Mouse (Mus musculus): ENCODE results near the gene Hmcn2.

Hmcn2 gene

DNA sequence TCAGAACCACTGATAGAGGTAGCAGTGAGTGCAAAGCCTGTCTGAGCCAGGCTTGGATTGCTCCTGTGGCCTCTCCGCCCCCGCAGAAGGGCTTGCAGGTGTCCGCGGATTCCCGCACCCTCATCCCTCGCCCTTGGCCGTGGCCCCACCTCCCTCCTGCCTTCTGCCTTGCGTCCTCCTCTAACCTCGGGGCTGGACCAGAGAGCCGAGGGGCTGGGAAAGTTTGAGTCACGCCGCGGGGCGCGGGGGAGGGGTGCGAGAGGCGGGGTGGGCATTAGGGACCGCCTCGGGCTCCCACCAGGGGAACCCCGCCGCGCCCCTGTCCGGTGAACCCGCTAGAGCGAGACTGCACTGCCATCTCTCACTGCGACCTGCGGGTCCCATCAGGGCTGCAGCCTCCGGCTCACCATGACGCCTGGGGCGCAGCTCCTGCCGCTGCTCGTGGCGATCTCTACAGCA, at the start of gene Hmcn2:
Gene Hmcn2, plus strand, starts transcription at position 409 of the 459 bp plus-strand sequence.
- no peak for DNase-seq (ENCODE audit: low spot score)

DNA sequence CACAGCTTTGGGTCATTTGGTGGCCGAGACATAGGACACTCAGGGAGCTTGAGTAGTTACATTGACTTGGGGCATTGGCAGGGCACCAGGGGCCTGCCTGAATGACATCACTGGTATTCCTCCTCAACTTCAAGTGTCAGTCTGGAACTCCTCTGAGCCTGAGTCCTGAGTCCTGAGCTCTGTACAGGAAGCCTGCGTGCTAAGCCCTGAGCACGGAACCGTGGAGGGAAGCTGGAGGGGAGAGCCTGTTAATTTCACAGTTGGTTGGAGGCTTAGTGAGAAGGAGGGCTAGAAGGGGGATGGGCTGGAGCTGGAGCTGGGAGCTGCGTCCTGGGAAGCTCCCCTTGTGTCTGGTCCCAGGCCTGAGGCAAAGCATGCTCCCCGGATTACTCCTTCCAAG, 46.8 kb upstream of the Hmcn2 start:
- no peak for DNase-seq (ENCODE audit: low spot score)

DNA sequence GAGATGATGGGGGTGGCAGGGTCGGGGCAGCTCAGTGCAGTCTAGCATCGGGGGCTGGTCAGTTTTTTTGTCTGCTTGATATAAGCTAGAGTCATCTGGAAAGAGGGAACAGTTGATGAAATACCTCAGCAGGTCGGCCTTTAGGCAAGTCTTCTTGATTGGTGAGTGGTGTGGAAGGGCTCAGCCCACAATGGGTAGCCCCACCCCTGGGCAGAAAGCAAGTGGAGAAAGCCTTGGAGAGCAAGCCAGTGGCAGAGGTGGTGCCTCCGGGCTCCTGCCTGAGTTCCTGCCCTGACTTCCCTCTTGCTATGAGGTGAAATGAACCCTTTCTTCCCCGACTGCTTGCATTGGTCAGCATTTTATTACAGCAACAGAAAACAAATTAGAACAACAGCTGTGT, 45.6 kb upstream of the Hmcn2 start:
- no peak for DNase-seq (ENCODE audit: low spot score)

DNA sequence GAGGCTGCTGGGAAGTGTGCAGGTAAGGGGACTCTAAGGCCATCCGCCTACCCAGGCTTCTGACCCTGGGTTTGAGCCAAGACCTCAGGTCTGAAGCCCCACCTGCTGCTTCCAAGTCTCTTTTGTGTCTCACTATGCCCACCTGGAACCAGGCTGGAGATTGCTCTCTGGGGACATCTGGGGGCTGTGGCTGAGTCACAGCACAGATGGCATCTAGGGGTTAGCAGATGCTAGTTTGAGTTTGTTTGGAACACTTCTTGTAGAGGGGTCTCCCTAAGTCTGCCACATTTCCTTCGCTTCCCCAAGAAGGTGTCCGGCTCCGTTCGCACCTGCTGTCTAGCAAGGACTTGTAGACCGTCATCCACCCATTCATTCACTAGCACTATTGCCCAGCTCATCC, 45.0 kb upstream of the Hmcn2 start:
- no peak for DNase-seq (ENCODE audit: low spot score)

DNA sequence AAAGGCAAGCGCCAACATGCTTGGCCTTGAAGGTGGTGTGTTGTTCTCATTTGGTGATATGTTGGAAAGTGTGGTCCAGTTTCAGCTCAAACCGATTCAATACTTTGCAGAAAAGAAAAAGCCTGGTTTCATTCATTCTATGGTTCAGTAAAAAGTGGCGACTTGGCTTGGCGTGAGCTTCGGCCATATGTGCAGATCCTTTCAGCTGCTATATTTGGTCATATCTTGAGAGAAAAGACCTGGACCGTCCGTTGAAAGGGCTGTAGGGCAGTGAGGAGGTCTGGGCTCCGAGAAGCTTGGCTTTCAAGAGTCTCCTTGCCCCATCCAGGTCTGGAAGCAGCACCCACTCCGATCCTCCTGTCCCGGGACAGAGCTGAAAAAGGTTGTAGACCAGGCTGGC, 44.4 kb upstream of the Hmcn2 start:
- no peak for DNase-seq (ENCODE audit: low spot score)

DNA sequence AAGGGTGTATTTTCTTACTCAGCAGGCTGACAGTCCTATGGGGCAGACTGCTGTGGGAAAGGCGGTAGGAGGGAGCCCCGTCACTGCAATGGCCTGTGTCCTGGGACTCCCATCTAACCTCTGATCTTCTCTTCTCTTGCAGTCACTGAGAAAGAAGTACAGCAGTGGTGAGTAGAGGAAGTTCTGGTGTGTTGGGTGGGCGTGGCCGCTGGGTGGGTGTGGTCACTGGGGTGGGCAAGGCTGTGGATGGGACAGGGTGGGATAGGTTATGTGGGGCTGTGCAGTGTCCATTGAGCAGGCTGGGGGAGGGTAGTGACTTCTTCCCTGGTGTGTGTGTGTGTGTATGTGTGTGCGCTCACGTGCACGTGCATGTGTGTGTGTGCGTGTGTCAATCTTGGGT, 43.7 kb upstream of the Hmcn2 start:
- no peak for DNase-seq (ENCODE audit: low spot score)

DNA sequence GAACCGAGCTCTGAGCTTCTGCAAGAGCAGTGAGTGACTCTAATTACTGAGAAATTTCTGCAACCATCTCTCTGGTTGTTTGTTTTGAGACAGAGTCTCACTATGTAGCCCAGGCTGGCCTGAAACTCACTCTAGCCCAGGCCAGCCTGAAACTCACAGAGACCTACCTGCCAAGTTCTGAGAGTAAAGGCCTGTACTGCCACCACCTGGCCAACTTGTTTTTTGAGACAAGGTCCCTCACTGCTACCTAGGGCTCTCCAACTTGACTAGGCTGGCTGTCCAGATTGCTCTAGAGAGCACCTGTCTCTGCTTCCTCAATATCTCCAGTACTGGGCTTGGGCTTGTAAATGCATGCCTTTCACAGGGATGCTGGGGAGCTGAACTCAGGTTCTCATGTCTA, 43.1 kb upstream of the Hmcn2 start:
- no peak for DNase-seq (ENCODE audit: low spot score)

DNA sequence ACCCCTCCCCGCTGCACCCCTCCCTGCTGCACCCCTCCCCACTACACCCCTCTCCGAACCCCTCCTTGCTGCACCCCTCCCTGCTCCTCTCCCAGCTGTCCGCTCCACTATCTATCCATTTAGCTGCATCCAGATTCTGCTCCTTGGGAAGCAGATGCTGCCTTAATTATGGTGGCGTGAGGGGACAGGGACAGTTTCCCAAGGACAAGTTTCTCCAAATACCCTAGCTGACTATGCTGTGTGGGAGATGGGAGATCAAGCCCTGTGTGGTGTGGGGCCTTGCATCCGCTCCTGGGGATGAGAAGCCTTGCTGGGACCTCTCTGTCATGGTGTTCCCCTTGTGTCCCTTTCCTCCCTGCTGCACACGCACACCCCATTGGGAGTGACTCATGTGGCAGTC, 39.2 kb upstream of the Hmcn2 start:
- DNase-seq (ENCODE audit: low spot score) = no peak

DNA sequence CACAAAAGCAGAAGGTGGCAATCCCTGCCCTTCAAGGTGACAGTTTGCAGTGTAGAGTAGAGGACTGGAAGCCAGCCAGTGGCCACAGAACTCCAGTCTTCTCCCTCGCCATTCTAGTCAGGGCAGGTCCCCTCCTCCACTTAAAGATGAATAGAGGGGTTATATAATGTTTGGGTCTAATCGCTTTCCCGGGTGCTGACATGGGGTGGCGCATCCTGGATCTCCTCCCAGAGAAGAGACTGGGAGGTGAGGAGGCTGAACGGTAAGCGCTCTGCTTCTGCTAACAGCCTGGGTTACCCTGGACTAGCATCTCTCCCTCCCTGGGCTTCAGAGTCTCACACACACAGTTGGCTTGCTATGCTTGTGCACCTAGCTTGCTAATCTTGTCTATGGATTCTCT, 36.4 kb upstream of the Hmcn2 start:
- DNase-seq (ENCODE audit: low spot score) = no peak

DNA sequence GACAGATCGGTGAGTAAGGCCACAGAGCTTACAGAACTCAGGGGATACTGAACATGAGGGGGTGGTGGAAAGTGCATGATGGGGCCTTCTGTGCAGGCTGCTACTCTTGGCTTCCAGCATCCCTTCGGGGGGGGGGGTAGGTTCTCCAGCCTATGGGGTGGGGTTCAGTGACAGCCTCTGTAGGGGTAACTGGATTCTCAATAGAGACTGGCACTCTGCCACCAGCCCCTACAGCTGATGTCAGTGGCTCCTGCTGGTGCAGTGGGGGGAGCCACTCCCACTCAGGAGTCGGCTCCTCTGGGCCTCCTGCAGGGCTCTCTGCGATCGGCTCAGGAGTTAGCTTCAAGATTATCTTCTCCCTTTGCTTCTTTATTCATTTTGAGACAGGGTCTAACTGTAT, 35.7 kb upstream of the Hmcn2 start:
- DNase-seq (ENCODE audit: low spot score) = no peak

DNA sequence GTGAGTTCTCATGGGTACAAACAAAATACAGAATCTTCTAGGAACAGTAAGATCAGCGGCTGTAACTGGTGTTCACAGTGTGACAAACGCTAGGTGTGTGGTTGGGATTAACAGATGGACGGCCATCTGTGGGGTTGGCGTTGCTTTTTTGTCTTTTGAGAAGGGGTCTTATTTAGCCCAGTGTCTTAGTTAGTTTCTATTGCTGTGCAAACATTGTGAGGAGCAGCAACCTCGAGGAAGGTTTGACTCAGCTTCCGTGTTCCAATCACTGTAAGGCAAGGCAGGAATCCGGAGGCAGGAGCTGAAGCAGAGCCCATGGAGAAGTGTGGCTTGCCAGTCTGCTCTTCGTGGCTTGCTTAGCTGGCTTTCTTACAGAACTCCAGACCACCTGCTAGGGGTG, 33.1 kb upstream of the Hmcn2 start:
- no peak for DNase-seq (ENCODE audit: low spot score)

DNA sequence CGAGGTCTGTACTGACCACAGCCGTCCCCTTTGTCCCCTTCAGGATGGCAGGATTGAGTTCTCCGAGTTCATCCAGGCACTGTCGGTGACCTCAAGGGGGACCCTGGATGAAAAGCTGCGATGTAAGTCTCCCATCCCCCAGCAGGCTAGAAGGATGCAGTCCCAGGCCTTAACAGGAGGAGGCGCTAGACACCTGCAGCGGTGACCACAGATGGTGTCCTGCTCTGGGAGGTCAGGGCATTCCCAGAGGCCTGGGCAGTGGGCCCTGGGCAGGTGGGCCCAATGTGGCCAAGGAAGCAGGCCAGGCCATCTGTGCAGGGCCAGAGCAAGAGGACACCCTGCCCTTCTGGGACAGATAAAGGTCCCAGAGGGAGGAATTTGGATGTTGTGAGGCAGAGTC, 31.9 kb upstream of the Hmcn2 start:
- DNase-seq (ENCODE audit: low spot score) = no peak

DNA sequence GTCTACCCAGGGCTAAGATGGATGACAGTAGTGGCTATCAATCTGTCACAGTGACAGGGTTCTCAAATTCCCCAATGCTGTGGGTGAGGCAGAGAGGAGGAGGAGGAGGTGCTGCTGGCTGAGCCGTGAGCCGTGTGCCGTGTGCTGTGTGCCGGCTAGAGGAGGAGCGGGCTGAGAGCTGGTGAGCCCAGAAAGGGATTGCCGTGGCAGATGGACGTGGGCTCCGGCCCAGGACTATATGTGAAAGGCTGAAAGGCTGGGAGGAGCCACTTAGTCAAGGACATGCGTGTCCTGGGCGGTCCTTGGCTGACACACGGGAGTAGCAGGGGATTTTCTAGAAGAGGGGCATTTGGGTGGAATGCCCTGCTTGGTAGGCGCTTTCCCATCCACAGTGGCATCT, 31.3 kb upstream of the Hmcn2 start:
- no peak for DNase-seq (ENCODE audit: low spot score)

DNA sequence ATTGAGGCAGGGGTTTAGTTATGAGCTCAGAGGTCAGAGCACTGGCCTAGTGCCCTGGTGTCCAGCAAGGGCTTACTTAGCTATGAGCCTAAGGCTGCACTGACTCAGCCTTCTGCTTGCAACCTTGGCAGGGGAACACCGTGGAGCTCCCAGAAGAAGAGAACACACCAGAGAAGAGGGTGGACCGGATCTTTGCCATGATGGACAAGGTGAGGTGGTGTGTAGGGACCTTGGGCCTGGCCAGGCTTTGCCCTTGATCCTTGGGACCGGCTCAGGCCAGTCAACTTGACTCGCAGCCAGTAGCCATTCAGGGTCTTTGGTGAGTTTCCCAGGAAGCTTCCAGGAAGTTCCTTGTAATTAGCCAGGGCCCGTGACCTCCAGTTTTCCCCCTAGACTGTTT, 29.7 kb upstream of the Hmcn2 start:
- no peak for DNase-seq (ENCODE audit: low spot score)

DNA sequence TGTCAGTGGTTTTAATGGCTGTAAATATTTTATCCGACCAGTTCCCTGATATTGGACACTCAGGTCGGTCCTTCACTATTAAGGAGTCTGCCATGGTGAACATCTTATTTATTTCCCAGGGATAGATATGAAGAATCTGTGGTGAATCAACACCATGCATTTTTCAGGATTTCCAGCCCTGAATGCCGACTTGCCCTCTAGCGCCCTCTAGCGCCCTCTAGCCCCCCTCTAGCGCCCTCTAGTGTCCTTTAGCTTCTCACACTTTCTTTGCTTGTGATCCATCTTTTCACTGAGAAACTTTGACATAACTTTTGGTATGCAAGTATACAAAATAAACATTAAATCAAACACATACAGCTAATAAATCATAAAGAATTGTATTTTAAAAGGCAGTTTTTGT, 22.8 kb upstream of the Hmcn2 start:
- DNase-seq (ENCODE audit: low spot score) = no peak

DNA sequence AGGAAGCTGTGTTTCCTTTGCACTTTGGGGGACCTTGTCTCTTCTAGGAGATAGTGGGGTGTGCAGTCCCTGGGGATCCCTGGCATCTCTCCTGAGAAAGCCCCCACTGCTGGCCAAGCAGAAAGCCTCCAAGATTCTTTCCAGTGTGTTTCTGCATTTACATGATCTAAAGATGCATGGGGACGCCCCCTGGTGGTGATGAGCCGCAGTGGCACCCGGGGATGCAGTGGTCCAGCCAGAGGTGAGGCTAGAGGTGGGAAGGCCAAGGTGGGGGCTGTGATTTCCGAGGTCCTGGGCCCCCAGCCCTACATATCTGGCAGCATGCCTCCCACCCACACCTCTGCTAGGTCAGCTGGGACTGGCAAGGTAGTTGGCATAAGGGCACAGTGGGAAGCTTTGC, 19.2 kb upstream of the Hmcn2 start:
- peak; percentile 53 for DNase-seq (ENCODE audit: low spot score)

DNA sequence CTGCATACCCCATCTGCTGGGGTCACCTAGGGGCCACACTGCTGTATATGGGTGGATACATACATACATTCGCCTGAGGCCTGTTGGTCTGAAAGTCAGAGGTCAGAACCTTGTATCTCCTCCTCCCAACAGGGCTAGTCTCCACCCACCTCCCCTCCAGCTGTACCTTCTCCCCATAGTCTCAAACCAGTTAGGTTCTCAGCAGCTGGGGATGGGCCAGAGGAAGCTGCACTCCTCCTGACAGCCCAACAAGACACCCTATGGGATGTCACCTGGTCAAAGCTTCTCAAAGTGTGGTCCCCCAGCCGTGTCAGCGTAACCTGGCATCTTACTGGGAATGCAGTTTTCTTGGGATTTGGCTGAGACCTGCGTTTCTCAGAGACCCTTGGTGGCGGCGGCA, 17.8 kb upstream of the Hmcn2 start:
- DNase-seq (ENCODE audit: low spot score) = no peak

DNA sequence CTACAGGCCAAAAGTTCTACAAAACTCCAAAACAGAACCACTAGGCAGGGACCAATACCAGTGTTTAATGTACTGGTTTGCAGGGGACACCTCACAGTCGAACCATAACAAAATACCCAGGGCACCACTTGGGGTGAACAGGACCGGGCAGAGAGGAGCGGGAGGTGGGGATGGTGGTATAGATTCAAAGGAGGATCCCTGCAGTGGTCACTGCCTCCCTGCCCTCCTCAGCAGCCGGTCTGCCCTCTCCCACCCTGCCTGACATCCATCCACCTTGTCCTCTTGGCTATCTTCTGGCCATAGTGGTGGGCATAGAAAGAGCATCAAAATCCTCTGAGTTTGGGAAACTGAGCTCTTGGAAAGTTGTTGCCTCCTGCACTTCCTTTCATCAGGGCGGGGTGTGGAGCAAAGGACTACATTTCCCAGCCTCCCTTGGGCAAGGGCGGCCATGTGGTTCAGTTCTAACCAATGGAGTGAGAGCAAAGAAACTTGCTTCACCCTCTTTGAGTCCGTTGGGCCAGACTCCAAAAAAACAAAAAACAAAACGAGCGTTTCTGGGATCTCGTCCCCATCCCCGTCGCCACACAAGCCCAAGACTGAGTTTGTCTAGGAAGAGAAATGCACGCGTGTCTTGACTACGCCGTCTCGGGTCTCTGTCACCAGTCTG, 16.5 kb upstream of the Hmcn2 start:
- no peak for DNase-seq (ENCODE audit: low spot score)

DNA sequence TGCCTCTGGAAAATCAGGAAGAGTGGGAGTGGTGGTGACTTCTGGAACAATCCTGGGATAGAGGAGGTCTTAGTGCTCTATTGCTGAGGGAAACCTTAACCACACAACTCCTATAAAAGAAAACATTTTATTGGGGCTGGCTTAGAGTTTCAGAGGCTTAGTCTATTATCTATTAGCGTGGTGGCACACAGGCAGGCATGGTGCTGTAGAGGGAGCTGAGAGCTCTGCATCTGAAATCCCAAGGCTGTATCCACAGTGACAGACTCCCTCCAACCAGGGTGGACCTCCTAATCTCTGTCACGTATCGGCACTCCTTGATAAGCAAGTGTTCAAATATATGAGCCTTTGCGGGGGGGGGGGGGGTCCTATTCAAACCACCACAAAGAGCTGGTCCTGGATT, 15.4 kb upstream of the Hmcn2 start:
- DNase-seq (ENCODE audit: low spot score) = no peak

DNA sequence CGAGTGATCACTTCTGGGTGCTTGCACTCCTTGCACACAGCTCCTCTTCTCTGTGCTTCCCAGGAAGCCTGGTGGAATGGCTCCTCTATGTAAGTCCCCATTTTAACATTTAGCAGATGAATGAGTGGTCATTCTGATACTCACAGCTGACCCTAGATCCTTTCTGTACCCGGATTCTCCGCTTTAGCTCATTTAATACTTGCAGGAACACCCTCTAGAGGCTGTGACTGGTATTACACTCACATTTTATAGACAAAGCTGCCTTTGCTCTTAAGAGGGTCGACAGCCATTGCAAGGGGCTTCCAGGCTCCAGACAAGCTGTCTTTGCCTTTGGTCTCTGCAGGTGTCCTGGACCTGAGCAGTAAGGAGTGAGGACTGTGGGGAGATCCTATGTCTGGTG, 14.9 kb upstream of the Hmcn2 start:
- DNase-seq (ENCODE audit: low spot score) = no peak

DNA sequence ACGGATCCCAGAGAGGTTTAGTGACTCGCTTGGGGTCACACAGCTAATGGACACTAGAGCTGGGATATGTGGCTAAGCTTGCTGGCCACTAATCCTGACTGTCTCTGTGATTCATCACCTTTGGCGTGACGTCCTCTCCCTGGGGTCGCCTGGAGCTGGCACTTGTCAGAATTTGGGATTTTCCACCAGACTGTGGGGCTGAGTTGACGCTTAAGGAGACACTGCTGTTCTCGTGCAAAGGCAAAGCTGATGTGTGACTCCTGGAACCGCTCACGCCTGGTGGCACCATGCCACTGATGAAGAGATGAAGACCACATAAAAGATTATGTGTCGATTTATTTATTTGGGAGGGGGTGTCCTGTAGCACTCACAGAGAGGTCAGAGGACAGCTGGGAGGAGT, 14.2 kb upstream of the Hmcn2 start:
- DNase-seq (ENCODE audit: low spot score) = no peak

DNA sequence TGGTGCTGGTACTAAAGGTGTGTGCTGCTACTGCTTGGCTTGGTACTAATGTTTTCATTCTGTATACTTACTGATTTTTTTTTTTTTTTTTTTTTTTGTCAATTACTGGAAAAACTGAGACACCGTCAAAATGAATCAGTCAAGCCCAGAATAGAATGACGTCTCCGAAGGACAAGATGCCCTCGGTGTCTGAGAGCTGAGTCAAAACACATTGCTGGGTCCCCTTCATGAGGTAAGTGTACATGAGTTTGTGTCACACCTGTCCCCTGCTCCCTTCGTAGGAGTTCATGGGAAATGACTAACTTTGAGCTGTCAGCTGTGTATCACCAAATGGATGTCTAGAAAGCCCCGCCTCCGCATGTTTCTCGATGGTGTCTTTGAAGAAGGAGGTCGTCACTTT, 11.0 kb upstream of the Hmcn2 start:
- DNase-seq (ENCODE audit: low spot score) = no peak

DNA sequence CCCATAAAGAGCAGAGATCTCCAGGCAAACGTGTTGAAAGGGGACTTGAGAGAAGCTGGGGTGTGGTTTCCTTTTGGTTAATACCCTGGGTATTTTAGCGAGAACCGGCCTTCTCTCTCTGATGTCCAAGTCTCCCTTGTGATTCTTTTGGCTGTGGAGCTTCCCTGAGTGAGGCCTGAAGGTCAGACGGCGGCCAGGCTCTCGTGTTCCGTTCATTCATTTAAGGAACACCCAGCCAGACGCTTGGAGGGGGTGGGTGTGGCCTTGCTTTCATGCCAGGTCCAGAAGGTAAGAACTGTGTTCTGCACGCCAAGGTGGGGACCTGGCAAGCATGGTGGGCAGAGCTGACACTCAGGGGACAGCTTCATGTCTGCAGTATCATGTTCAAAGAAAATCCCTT, 10.0 kb upstream of the Hmcn2 start:
- DNase-seq (ENCODE audit: low spot score) = no peak

DNA sequence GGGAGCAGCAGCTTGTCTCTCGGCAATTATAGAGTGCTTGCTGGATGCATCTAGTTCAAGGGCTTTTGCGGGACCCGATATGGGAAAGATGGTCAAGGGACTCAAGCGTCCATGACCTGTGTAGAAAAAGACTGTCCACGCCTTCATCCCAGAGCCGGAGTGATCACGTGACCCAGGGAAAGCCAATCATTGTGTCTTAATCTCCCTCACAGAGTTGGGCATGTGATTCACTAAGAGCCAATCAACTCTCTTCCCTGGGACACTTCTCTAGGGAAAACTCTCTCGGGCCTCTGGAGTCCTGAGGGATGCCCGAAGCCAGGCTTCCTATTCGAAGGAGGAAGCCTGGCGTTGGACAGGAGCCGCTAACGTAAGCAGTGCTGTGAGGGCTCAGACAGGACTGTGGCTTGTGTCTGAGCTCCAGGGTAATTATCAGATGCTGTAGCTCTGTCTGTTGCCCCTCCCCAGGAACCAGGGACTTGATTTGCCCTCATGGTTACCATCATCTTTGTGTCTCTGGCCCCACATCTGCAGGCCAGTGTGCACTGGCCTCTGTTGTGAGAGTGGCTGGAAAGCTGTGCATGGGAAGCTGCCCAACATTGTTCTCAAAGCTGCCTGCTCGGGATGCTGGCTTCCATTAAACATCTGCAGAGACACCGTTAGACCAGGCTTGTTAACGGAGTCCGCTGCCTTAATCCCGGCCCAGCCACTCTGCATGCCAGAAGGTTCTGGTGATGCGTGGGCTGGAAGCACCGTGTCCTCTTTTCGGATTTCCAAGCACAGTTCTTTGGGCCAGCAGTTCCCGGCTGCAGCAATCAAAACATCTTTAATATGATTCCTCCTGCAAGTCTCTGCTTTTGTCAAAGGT, 9.2 kb upstream of the Hmcn2 start:
- no peak for DNase-seq (ENCODE audit: low spot score)

Data from urinary bladder, postnatal 10 days (tissue).